18 mouse cellular contexts compared by ENCODE assay signal in genomic region chr13:38670051-38670450, GRCm38 (mm10).
"Had no signal": no experiment of that assay in that cellular context is flagged by ENCODE, and none has a peak within 500 bp of the region (broad histone marks: within the 10 kb centered on the region; RNA-seq: fewer than 3 reads in every experiment).

No protein-coding gene starts in this region.

- DNase-seq: lung, adult 18-20 months; lung, embryonic 14.5 days; lung, postnatal 10 days; lung, postnatal 4 days; midbrain, embryonic 14.5 days; retina, postnatal 1 day; right cerebral cortex, adult 18-20 months; right cerebral cortex, postnatal 25 days; right cerebral cortex, postnatal 4 days; spleen, adult 18-20 months; thymus, adult 18-20 months; thymus, postnatal 14 days; thymus, postnatal 36 days had no signal

- H3K4me1 ChIP-seq: midbrain, embryonic 10.5 days; midbrain, embryonic 12.5 days; neural tube, embryonic 13.5 days; neural tube, embryonic 15.5 days had no signal

- H3K4me2 ChIP-seq: lung, embryonic 14.5 days; midbrain, embryonic 12.5 days; neural tube, embryonic 13.5 days; neural tube, embryonic 15.5 days had no signal

- H3K36me3 ChIP-seq: midbrain, embryonic 10.5 days; midbrain, embryonic 12.5 days; neural tube, embryonic 13.5 days; neural tube, embryonic 15.5 days had no signal

- H3K27ac ChIP-seq: midbrain, embryonic 10.5 days; midbrain, embryonic 12.5 days; neural tube, embryonic 13.5 days; neural tube, embryonic 15.5 days had no signal

- H3K4me3 ChIP-seq: midbrain, embryonic 10.5 days; midbrain, embryonic 12.5 days; myocyte; neural tube, embryonic 13.5 days; neural tube, embryonic 15.5 days had no signal

- H3K27me3 ChIP-seq: midbrain, embryonic 12.5 days; neural tube, embryonic 13.5 days; neural tube, embryonic 15.5 days had no signal

- H3K9ac ChIP-seq: lung, embryonic 14.5 days; midbrain, embryonic 12.5 days; neural tube, embryonic 13.5 days; neural tube, embryonic 15.5 days had no signal

- H3K9me3 ChIP-seq: midbrain, embryonic 10.5 days; midbrain, embryonic 12.5 days; neural tube, embryonic 13.5 days; neural tube, embryonic 15.5 days had no signal
